Mouse (Mus musculus) retina, postnatal 7 days (tissue): ENCODE results near the gene Dram1.
A peak's percentile ranks its signal among the peaks of the same experiment; 100 is the strongest.

Experiments used
- DNase-seq: peaks from one replicate; pipeline ENCODE4 v3.0.0-alpha.2; 2012; ENCODE audit warnings: low read depth, low spot score

Dram1 gene

DNA sequence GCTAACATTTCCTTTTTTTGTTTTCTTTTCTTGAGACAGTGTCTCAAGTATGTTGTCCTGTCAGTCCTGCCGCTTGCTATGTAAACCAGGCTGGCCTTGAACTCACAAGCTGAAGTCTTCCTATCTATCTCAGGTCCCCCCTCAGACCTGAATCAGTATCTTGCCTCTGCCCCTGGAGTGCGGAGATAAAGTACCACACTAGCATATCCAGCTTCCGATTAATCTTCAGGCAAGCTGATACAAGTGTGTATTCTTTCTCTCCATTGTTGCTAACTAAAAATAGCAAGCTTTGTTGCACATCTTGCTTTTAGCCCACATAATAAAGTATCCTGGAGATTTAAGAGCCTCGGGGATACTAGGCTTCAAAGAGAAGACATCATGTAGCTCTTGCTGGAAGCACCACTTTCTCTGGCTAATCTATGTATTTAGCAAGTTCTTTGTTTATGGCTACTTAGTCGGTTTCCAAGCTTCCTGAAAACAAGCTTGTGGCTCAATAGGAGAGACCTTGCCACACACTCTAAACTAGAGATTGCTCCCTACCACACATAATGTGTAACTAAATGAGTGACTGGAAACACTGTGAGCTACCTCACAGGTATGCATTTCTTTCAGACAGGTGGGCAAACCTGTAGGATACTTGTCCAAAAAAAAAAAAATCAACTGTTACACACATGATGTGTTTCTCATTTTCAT is 27.3 kb downstream of the Dram1 start:
- no peak for DNase-seq

- DNase-seq = no peak
Measured at GRCm38 (mm10) chr10:88350687-88351086, 28.2 kb downstream of the Dram1 start.

DNA sequence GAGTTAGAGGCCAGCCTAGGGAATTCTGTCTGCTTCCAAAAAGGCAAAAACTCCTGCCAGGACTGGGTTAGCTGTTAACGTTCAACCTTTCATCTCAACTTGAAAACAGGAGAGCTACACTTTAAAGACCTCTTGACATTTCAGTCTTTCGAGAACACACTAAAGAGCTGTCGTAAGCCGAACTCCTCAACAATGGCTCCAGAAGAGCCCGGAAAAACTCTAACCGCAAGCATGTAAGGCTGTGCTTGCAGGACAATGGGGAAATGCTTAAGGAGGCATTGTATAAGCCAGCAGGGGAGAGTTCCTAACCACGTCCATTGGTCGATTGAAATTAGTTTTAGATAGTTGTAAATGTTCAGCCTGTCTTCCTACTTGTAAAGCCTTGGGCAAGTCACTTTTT is 29.1 kb downstream of the Dram1 start:
- no peak for DNase-seq

DNA sequence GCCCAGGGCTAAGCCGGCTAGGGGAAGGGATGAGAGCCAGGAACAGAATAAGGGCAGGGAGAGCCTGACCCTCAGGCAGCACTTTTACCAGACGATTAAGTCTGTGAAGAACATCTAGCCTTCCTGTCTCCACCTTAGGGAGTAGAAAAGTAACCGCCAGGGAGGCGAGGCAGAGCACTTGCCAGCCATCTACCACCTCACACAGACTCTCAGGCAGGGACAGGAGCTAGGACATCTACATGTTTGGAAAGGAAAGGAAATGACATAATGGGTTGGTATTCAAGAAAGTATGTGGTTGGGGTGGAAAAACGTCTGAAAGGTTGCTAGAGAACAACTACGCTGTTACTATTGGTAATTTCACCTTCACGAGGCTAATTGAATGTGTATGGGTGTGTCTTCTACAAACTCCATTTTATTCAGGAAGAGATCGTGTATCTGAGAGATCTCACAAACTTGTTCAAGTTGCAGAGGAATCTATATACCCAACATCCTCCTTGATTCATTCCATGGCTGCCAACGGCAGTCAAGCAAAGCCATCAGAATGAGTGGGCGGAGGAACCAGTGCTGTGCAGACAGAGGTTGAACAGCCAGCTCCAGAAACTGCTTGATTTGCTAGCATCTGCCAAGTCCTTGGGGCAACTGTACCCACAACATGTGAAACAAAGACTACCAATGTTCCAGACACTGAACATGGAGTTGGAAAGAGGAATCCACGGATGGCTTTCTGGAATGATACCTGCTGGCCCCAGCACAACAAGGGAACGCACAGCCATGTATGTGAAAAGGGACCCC is 32.2 kb downstream of the Dram1 start:
- no peak for DNase-seq

DNA sequence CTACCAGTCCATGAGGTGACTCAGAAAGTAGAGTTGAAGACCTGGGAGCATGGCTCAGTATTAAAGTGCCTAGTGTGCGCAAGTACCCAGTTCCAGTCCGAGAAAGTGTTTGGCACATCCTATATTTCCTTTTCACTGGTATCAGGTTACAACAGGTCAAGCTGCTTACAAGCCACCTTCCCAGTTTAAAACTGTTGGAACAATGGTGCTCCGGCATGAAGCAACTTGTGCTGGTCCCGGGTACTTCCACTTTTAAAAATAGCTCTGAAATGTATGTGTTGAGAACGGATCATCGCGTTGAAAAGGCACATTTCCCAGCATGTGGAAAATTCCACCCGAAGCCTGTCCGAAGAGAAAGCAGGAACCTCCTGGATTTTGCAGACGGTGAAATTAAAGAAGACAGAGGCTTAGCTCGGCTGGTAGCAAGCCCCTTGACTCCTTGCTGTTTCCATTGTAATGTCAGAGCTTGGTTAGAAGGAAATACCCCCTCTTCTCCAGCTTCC is 32.9 kb downstream of the Dram1 start:
- no peak for DNase-seq

DNA sequence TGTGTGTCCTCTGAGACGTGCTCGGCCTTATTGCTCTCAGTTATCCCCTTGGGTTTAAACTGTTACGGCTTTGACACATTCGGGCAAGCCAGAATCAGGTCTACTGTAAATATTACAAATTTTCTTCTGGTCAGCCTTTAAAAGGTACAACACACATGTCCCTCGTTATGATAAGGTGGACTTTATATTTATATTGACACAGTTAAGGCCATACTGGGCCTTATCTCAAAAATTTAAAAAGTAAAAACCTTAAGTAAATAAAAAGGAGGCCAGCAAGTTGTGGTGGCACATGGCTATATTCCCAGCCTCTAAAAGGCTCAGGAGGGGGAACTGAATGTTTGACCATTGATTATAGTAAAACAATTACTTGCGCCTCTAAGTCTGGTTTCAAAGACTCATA is 37.5 kb downstream of the Dram1 start:
- DNase-seq = no peak

DNA sequence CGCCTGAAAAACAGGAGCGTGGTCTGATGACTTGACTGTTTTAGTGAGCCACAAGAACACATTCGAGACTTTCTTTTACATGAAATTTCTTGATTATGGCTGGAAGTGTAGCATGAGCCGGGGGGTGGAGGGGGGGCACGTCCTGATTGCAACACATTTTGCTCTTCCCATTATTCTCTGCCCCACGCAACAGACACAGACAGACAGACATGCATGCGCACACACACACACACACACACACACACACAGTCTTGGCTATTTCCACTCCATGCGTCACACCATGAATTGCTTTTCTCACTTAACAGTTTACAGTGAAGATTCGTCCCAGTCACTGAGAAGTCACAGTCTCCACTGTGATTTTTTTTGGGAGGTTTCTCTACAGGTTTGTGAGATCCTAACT is 38.2 kb downstream of the Dram1 start:
- no peak for DNase-seq

DNA sequence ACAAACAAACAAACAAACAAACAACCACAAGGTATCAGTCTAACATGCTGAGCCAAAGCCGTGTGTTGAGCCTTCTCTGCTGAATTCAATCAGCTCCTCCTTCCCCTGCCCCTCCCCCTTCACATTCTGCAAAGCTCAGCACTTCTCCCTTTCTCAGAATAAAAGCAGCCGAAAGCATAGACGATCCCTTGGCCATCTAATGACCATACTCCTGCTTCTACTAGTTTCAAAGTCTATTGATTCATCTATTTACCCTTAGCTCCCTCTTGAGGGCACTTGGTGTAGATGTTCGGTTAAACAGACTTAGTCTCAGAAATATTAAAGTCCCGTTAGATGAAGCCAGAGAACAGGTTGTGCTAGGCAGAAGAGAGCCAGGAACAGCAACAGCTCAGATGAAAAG is 48.2 kb downstream of the Dram1 start:
- no peak for DNase-seq

GRCm38 (mm10) chr10:88328056-88328450 is 50.8 kb downstream of the Dram1 start:
- no peak for DNase-seq

GRCm38 (mm10) chr10:88327160-88328055 is 51.5 kb downstream of the Dram1 start:
- peak; percentile 73 for DNase-seq

GRCm38 (mm10) chr10:88321739-88322138 is 57.1 kb downstream of the Dram1 start:
- DNase-seq = no peak

DNA sequence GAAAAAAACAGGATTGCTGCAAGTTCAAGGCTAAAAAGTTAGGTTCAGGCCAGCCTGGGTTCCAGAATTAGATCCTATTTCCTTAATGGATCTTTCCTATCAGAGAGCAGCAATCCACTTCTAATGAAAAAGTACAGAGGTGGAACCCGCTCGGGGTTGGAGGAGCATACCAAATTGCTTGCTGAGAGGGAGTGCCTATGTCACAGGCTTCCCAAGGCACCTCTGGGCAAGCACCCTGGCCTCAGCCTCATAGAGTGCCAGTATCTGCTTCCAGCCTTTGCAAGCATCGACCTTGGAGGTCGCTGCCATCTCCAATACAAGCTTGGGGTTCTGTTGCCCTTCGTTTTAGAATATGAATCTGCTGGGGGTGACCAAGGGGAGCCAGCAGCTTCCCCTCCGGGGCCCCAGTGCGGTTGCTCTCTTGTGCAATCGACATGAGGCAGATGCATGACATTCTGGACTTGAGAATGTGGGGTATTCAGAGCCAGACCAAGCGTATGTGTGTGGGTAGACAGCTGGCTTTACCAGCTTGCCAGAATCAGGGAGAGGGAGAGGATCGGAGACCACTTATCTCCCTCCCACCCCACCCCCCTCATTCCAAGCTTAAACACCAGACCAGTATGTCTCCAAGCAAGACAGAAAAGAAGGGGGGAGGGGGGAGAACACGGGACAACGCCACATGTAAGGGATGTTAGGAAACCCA is 58.0 kb downstream of the Dram1 start:
- no peak for DNase-seq

- no peak for DNase-seq
Measured at GRCm38 (mm10) chr10:88318179-88318578, 60.7 kb downstream of the Dram1 start.

GRCm38 (mm10) chr10:88317151-88317550 is 61.7 kb downstream of the Dram1 start:
- DNase-seq = no peak

DNA sequence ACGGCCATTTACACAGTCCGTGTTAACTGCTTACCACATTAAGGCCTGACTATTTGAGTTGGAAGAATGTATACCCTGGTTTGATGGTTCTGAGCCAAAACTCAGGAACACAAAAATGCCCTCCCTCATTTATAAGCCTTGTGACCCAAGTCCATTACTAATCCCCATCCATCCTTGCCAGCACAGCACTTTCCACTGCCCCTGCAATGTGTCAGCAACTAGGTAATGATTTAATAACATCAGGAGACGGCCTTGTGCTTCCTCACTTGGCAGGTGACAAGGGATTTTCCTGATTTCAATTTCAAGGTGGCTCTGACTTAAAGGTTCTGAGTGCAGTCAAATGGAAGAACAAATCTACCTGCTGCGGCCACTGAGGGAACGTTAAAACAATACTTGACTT is 64.0 kb downstream of the Dram1 start:
- DNase-seq = no peak

GRCm38 (mm10) chr10:88309851-88310250 is 69.0 kb downstream of the Dram1 start:
- no peak for DNase-seq

GRCm38 (mm10) chr10:88306235-88306634 is 72.6 kb downstream of the Dram1 start:
- DNase-seq = no peak

GRCm38 (mm10) chr10:88304302-88304701 is 74.6 kb downstream of the Dram1 start:
- DNase-seq = peak; percentile 47

DNA sequence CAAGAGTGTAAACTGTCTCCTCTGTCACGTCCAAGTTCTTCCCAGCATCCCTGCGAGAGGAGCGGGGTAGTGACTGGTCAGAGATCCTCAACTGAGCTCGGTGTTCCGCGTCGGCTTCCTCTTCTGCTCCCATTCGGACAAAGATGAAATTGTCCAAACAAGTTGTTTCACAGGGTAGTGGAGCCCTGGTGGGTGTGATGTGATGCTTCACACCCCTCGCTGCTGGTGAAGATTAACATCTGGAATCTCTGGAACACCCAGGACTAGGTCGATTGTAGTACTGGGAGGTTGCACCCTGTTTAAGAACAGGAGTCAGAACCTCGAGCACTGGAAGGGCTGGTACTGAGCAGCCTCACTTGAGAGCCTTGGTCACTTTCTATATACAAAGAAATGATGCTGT is 75.8 kb downstream of the Dram1 start:
- no peak for DNase-seq

DNA sequence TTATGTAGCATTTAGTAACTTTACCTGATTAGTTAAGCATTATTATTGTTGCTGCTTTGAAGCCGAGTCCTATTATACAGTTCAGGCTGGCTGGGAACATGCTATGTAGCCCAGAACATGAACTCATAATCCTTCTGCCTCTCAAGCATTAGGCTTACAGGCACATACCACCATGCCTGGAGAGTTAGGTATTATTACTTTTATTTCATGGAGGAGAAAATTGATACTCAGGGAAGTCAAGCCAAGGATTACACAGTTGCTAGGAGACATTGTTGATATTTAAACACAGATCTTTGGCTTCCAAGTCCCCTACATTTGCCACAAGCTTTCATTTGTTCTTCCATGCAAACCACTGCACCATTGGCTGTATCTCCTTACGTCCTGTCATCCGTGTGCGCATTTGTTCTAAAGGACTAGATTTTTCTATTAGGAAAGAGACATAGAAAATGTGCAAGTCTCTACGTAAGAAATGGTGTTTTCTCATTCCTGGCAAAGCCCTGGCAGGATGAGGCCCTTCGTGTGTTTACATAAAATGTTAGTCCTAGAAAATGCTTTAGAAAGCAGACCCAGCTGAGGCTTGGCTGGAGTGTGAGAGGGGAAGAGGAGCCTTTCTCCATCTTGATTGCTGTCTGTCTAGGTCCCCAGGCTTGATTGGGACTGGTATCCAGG is 76.9 kb downstream of the Dram1 start:
- no peak for DNase-seq

GRCm38 (mm10) chr10:88296991-88297390 is 81.9 kb downstream of the Dram1 start:
- no peak for DNase-seq
